Mouse (Mus musculus): ENCODE measurements around the gene Xrn1. TPM values are rescaled to one million over a fixed set of nuclear protein-coding genes. Genes with fewer than 3 reads are reported as not detected.

Gene Xrn1
- total RNA-seq, 2 experiments from 2014 or later: 27.8 to 31.7 TPM

Other genes with a start within 250 kb of the Xrn1 start
- 10 to 100 TPM; 46.8 to 52.1 TPM for gene Trpc1, start 204.4 kb upstream of the Xrn1 start, total RNA-seq (2021)
- 1 to 10 TPM; 4.2 to 5.6 TPM for gene Pls1, start 109.4 kb upstream of the Xrn1 start, total RNA-seq (2021)
- gene Atr, start 97.2 kb upstream of the Xrn1 start, total RNA-seq (2021): 10 to 100 TPM; 13.3 to 14.1 TPM
- gene Gk5, start 164.6 kb downstream of the Xrn1 start, total RNA-seq (2021): 1 to 10 TPM; 6.0 to 6.5 TPM
- gene Tfdp2, start 241.5 kb downstream of the Xrn1 start, total RNA-seq (2021): 10 to 100 TPM; 15.0 to 19.0 TPM